Mouse (Mus musculus) cerebellum, adult 2 months (tissue): ENCODE results near the gene Mettl23. TPM values are rescaled to one million over a fixed set of nuclear protein-coding genes. Genes with fewer than 3 reads are reported as not detected.
A peak's percentile ranks its signal among the peaks of the same experiment; 100 is the strongest.
"Not testable (repeated sequence)": the region's sequence is repeated elsewhere in the genome, so short reads cannot be mapped to it uniquely, and the experiment has no call there.

Experiments used
- DNase-seq, 2 experiments: peaks; one replicate each; pipeline ENCODE4 v3.0.0; 2021
- H3K27ac ChIP-seq: fragments of 200-500 bp; 2 replicates; pipeline ENCODE4 v1.5.1; 2012; ENCODE audit warnings: low read length, control low read depth, inconsistent platforms; ENCODE audit not compliant: insufficient read depth
- H3K27me3 ChIP-seq: fragments of 200-500 bp; 2 replicates; pipeline ENCODE4 v1.6.1; 2012; ENCODE audit warnings: inconsistent platforms, mild to moderate bottlenecking, low read length, moderate library complexity; ENCODE audit not compliant: control insufficient read depth, insufficient read depth
- H3K4me1 ChIP-seq: fragments of 200-500 bp; 2 replicates; pipeline ENCODE4 v1.6.1; 2011; ENCODE audit warnings: low read length; ENCODE audit not compliant: control insufficient read depth, insufficient read depth
- H3K4me3 ChIP-seq: fragments of 200-500 bp; replicated peaks from 2 replicates; pipeline ENCODE3; 2011; ENCODE audit warnings: mild to moderate bottlenecking, low read depth, low read length, control low read depth; ENCODE audit not compliant: insufficient read depth
- CTCF ChIP-seq: fragments of 200-500 bp; IDR thresholded peaks from 2 replicates; pipeline ENCODE4 v1.5.1; 2011; ENCODE audit warnings: low read depth, mild to moderate bottlenecking, control low read depth, low read length, moderate library complexity, borderline replicate concordance; ENCODE audit not compliant: insufficient read depth
- POLR2A ChIP-seq: fragments of 200-500 bp; IDR thresholded peaks from 2 replicates; pipeline ENCODE4 v1.6.1; 2011; ENCODE audit warnings: low read length, control low read depth, borderline replicate concordance; ENCODE audit not compliant: insufficient read depth
- WGBS: fragments of 180-500 bp; shearing (Covaris S2); methylation state at CpG from one replicate; pipeline ENCODE4 v1.1.7; 2018; 5-methylcytosine and 5-hydroxymethylcytosine counted together
- polyA plus RNA-seq: library from polyadenylated mRNA; depleted of rRNA; stranded (reverse); fragments of >200 nt; gene quantifications from 2 replicates; pipeline ENCODE4 v1.2.3, GENCODE M21; 2012; rRNA removed

The Mettl23 gene
- polyA plus RNA-seq, 1 experiment = 27.3 TPM

DNA sequence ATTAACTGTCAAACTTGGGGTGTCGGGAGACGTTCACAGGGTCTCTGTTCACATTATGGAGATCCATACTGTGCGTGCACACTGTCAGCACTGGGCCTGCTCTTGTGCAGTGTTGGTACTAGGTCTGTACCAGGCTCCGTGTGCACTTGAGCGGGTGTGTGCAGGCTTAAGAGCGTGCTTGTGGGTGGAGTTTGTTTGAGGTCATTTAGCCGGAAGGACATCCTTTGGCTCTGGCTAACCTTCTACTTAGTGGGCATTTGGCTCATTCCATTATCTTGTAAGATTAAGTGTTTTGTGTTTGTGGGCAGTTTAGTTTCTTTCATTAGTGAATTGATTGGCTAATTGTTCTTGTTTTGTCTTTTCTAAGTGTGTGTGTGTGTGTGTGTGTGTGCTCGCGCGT is 39.4 kb downstream of the Mettl23 start:
- Histone ChIP-seq H3K4me3 (no peak overlapping the region), H3K4me1 (peaks cover 3% of the 10 kb centered on the region; the same call in 1 of the 2 replicates), H3K27me3 (no peaks in the 10 kb centered on the region), H3K27ac (no peak overlapping the region)
- no peak for TF ChIP-seq POLR2A
- TF ChIP-seq CTCF = no peak
- no peak for DNase-seq
- 91% methylated on average over 10 of the region's 10 CpGs for WGBS

DNA sequence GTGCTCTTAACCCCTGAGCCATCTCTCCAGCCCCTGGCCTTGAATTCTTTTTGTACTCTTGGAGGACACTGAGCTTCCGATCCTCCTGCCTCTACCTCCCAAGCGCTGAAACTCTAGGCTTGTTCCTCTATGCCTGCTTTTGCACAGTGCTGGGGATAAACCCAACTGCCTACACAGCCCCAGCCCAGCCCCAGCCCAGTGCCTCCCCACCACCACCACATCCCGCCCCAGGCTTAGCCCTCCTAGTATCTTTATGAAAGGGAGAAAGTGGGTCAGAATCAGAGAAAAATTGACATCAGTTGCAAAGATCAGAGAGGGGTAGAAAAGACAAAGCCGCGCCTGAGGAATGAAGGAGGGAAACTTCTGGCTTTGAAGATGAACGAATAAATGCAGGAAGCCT is 41.0 kb downstream of the Mettl23 start:
- TF ChIP-seq CTCF (no peak), POLR2A (no peak)
- 91% methylated on average over 6 of the region's 6 CpGs for WGBS
- Histone ChIP-seq H3K27ac (no peak overlapping the region), H3K4me1 (no peaks in the 10 kb centered on the region), H3K27me3 (no peaks in the 10 kb centered on the region), H3K4me3 (no peak overlapping the region)
- DNase-seq = no peak

DNA sequence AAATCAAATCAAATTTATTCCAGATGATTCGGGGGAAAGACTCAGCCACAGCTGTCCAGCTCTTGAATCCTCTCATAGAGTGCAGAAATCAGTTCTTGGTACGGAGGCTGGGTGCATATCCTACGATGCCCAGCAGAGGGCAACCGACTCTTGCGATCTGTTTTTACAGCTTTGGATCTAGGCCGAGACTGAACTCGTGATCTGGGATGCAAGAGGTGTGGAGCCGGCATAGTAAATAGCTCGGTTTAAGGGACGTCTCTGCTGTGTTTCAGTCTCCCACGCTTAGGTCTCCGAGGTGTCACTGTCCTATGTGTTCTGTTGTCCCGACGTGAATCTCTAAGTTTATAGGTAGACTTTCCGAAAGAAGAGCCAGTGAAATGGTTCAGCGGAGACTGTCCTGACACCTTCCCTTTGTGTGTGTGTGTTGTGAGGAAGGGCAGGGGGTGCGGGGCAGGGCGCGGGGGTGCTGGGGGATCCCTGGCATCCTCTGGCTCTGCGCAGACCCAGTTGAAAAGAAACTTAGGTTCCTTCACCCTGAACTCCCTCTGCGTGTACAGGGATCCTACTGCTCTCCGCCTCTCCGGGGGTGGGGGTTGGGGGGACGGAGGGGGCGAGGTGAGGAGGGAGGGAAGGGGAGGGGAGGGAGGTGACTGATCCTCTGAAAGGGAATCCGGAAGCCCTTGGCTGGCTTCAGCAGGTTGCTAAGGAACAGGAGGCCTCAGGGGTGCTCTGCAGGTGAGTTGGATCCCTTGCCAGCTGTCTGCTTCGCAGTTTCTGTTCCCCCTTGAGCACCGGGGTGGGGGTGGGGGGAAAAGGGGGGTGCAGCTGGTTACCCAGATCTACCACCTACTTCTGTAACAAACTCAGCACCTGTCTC is 42.4 kb downstream of the Mettl23 start:
- Histone ChIP-seq H3K4me3 (peak overlapping the region; percentile 73), H3K27me3 (no peaks in the 10 kb centered on the region), H3K27ac (no peak overlapping the region), H3K4me1 (no peaks in the 10 kb centered on the region)
- TF ChIP-seq CTCF = peak; percentile 85
- no peak for TF ChIP-seq POLR2A
- DNase-seq = peak; percentile 77 to 78
- 5% methylated on average over 28 of the region's 28 CpGs for WGBS

DNA sequence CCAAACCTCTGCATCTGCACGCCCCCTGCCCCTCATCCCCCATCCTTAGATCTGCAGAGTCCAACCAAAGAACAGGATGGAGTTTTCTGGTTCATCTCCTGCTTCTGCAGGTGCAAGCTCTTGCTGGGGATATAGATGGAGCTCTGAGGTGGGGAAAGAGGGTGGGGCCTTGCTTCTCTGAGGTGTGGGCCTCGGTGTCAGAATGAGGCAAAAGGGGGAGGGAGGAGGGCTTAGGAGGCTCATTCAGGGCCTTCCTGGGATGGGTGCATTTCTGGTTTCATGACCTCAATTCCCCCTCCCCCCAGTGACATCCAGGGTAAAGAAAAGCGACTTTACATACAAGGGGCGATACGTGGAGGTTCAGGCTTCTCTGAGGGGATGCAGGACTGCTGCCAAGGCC is 44.1 kb downstream of the Mettl23 start:
- DNase-seq = no peak
- Histone ChIP-seq H3K27me3 (no peaks in the 10 kb centered on the region), H3K4me3 (no peak overlapping the region), H3K27ac (no peak overlapping the region), H3K4me1 (no peaks in the 10 kb centered on the region; the same call in 1 of the 2 replicates)
- no peak for TF ChIP-seq CTCF
- no peak for TF ChIP-seq POLR2A
- 76% methylated on average over 5 of the region's 5 CpGs for WGBS

DNA sequence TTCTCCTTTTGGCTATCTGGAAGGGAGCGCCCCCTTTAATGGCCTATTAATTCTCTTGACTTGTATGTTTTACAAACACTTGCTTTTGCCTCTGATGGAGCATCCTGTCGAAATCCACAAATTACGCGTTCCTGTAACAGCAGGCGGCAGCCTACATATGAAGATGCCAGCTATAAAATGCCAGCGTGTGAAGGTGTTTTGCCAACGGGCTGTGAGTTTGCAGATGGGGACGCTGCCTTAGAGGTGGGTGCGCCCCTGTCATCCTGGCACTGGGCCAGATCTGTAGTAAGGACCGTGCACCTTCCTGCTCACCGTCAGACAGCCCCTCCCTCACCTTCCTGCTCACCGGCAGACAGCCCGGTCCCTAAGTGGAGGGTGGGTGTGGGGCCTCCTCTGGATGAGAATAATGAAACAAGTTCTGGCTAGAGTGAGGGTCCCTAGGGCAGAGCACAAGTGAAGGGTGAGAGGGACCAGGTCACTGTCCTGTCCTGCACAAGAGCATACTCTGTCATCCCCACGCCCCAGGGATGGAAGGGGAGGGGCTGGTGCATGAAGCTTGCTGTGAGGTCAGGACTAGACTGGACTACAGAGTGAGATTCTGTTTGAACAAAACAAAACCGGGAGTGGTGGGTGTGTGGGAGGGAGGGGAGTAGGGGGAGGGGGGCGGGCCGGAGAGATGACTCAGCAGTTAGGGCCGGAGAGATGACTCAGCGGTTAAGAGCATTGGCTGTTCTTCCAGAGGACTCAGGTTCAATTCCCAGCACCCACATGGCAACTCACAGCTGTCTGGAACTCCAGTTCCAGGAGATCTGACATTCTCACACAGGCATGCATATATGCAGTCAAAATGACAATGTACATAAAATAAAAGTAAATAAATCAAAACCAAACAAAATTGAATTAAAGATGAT is 50.7 kb downstream of the Mettl23 start:
- Histone ChIP-seq H3K27ac (no peak overlapping the region), H3K4me3 (no peak overlapping the region), H3K27me3 (no peaks in the 10 kb centered on the region), H3K4me1 (no peaks in the 10 kb centered on the region; the same call in 1 of the 2 replicates)
- 52% methylated on average over 19 of the region's 19 CpGs for WGBS
- TF ChIP-seq CTCF (no peak), POLR2A (no peak)
- DNase-seq = no peak

DNA sequence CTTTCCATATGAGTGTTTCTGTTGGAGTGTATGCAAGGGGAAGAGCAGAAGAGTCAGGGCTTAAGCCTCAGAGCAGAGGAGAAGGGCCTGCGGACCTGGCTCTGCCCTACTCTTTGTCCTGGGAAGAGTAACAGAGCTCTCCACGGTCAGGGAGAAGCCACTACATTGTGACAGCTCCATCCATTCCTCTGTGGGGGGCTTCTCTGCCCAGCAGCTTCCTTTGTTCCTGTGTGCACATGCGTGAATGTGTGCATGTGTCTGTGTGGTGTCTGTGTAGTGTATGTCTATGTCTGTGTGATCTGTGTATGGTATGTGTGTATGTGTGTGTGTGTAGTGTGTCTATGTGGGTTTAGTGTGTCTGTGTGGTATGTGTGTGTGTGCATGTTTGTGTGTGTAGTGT is 52.3 kb downstream of the Mettl23 start:
- 49% methylated on average over 3 of the region's 3 CpGs for WGBS
- no peak for DNase-seq
- Histone ChIP-seq H3K27me3 (no peaks in the 10 kb centered on the region), H3K4me1 (no peaks in the 10 kb centered on the region; the same call in 1 of the 2 replicates), H3K27ac (no peak overlapping the region), H3K4me3 (no peak overlapping the region)
- no peak for TF ChIP-seq POLR2A
- no peak for TF ChIP-seq CTCF

DNA sequence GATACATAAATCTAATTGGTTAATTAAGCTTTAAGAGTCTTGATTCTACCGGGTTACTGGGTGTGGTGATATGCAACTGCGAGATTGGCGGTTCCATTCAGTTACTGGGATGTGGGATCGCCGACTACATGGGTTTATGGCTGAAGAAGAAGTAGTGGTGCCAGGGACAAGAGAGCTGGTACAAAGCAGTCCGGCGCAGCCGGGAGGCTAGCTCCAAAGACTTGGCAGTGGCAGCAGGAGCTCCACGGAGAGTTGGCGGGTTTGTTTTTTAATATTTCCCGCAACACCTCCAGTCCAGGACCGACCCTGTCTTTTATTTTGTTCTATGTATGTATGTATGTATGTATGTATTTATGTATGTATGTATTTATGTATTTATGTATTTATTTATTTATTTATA is 56.2 kb downstream of the Mettl23 start:
- 47% methylated on average over 12 of the region's 12 CpGs for WGBS
- H3K27ac ChIP-seq = no peak overlapping the region
- no peak for DNase-seq
- H3K4me3 ChIP-seq = no peak overlapping the region
- TF ChIP-seq CTCF = no peak
- no peak for TF ChIP-seq POLR2A
- no peaks in the 10 kb centered on the region for H3K27me3 ChIP-seq
- H3K4me1 ChIP-seq = no peaks in the 10 kb centered on the region

DNA sequence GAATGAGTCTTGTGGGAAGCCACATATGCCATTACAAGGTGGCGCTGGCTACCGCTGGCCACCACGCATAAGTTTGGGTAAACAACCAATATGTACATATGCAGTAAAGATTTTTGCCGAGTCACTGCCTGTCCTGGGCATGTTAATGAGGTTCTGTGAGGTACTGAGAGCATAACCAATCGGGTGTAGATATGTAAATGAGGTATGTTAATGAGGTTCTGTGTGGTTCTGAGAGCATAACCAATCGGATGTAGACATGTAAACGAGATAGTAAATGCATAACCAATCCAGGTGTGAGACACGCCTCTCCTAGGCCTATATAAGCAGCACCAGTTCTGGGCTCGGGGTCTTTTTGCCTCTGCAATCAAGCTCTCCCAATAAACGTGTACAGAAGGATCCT is 59.5 kb downstream of the Mettl23 start:
- WGBS = 84% methylated on average over 10 of the region's 10 CpGs
- not testable (repeated sequence) for H3K27ac ChIP-seq, H3K27me3 ChIP-seq, H3K4me1 ChIP-seq, H3K4me3 ChIP-seq, DNase-seq

Other genes starting within 250 kb of the Mettl23 start
- 1.9 and 2.2 TPM in 2 replicates for gene Rhbdf2, start 216.3 kb upstream of the Mettl23 start, polyA plus RNA-seq
- gene Prcd, start 189.7 kb upstream of the Mettl23 start, polyA plus RNA-seq = 13.7 and 14.2 TPM in 2 replicates
- gene Cygb, start 189.0 kb upstream of the Mettl23 start, polyA plus RNA-seq = 105 and 113 TPM in 2 replicates
- 0.03 TPM in 1 of 2 replicates, not detected in the other for gene St6galnac1, start 67.8 kb upstream of the Mettl23 start, polyA plus RNA-seq
- 18.1 and 20.9 TPM in 2 replicates for gene Mxra7, start 15.2 kb upstream of the Mettl23 start, polyA plus RNA-seq
- gene Jmjd6, start 171 bp downstream of the Mettl23 start, polyA plus RNA-seq = 33.0 and 34.8 TPM in 2 replicates
- gene Mfsd11, start 9.2 kb downstream of the Mettl23 start, polyA plus RNA-seq = 33.0 and 34.2 TPM in 2 replicates
- gene Srsf2, start 9.8 kb downstream of the Mettl23 start, polyA plus RNA-seq = 361 and 389 TPM in 2 replicates
- 25.6 and 26.9 TPM in 2 replicates for gene Mgat5b, start 75.6 kb downstream of the Mettl23 start, polyA plus RNA-seq